Mouse (Mus musculus) lung, embryonic 15.5 days (tissue): ENCODE measurements at regions not wholly inside any gene's neighbourhood (a gene's known extent, or its start where the extent isn't known, plus 50 kb on each side); places are given as distances from the start of the nearest gene placed in this dataset.
A peak's percentile ranks its signal among the peaks of the same experiment; 100 is the strongest.

ENCODE experiments used
- ATAC-seq: fragments of 200-750 bp; cut with Nextera tagmentation; 2 replicates; pipeline ENCODE4 v1.8.0; 2017; ENCODE audit warnings: moderate number of reproducible peaks, borderline replicate concordance; ENCODE audit not compliant: low FRiP score, low TSS enrichment; ENCODE audit errors: extremely low read depth
- H3K27ac ChIP-seq: fragments of 300-500 bp; sonication (generic); 2 replicates; pipeline ENCODE4 v1.5.1; 2015; ENCODE audit warnings: moderate library complexity, mild to moderate bottlenecking, inconsistent platforms
- H3K27me3 ChIP-seq: fragments of 300-500 bp; sonication (generic); 2 replicates; pipeline ENCODE4 v1.6.1; 2015; ENCODE audit warnings: inconsistent platforms
- H3K36me3 ChIP-seq: fragments of 300-500 bp; sonication (generic); 2 replicates; pipeline ENCODE4 v1.6.1; 2015; ENCODE audit warnings: inconsistent platforms
- H3K4me1 ChIP-seq: fragments of 300-500 bp; sonication (generic); 2 replicates; pipeline ENCODE4 v1.6.1; 2015; ENCODE audit warnings: inconsistent platforms
- H3K4me2 ChIP-seq: fragments of 300-500 bp; sonication (generic); 2 replicates; pipeline ENCODE4 v1.6.1; 2015; ENCODE audit warnings: inconsistent platforms, mild to moderate bottlenecking, moderate library complexity
- H3K4me3 ChIP-seq: fragments of 300-500 bp; sonication (generic); 2 replicates; pipeline ENCODE4 v1.5.1; 2015; ENCODE audit warnings: mild to moderate bottlenecking, inconsistent platforms
- H3K9ac ChIP-seq: fragments of 300-500 bp; sonication (generic); 2 replicates; pipeline ENCODE4 v1.6.1; 2015; ENCODE audit warnings: inconsistent platforms
- H3K9me3 ChIP-seq: fragments of 300-500 bp; sonication (generic); 2 replicates; pipeline ENCODE4 v1.6.1; 2016; ENCODE audit warnings: inconsistent platforms
- WGBS: fragments of 180-500 bp; shearing (Covaris S2); methylation state at CpG from one replicate; pipeline ENCODE4 v1.1.7; 2015; 5-methylcytosine and 5-hydroxymethylcytosine counted together

GRCm38 (mm10) chr5:64433786-64434185 is 277.7 kb downstream of the Tbc1d1 start:
- H3K27me3 ChIP-seq: no peaks in the 10 kb centered on the region
- no peak for ATAC-seq
- WGBS: 89% methylated on average over 5 of the region's 5 CpGs

GRCm38 (mm10) chr5:64435491-64435890 is 279.4 kb downstream of the Tbc1d1 start:
- Histone ChIP-seq H3K9ac (no peak overlapping the region), H3K4me1 (peaks cover 15% of the 10 kb centered on the region), H3K27ac (no peak overlapping the region), H3K4me3 (no peak overlapping the region), H3K4me2 (no peak overlapping the region), H3K36me3 (no peaks in the 10 kb centered on the region), H3K9me3 (no peaks in the 10 kb centered on the region), H3K27me3 (no peaks in the 10 kb centered on the region)
- 35% methylated on average over 3 of the region's 3 CpGs for WGBS
- ATAC-seq: peak; percentile 76; the same call in 1 of the 2 replicates

More at GRCm38 (mm10) chr5:64433786-64434185, 277.7 kb downstream of the Tbc1d1 start:
- H3K4me1 ChIP-seq: peaks cover 14% of the 10 kb centered on the region
- H3K4me3 ChIP-seq: no peak overlapping the region
- no peak overlapping the region for H3K9ac ChIP-seq
- no peak overlapping the region for H3K4me2 ChIP-seq
- no peaks in the 10 kb centered on the region for H3K9me3 ChIP-seq
- H3K27ac ChIP-seq: no peak overlapping the region
- no peaks in the 10 kb centered on the region for H3K36me3 ChIP-seq

GRCm38 (mm10) chr5:64435958-64436357 is 279.9 kb downstream of the Tbc1d1 start:
- WGBS: 71% methylated on average over 2 of the region's 2 CpGs
- H3K27ac ChIP-seq: no peak overlapping the region
- H3K9me3 ChIP-seq: no peaks in the 10 kb centered on the region
- no peaks in the 10 kb centered on the region for H3K27me3 ChIP-seq
- peaks cover 15% of the 10 kb centered on the region for H3K4me1 ChIP-seq
- H3K36me3 ChIP-seq: no peaks in the 10 kb centered on the region
- ATAC-seq: no peak
- no peak overlapping the region for H3K9ac ChIP-seq
- no peak overlapping the region for H3K4me3 ChIP-seq
- H3K4me2 ChIP-seq: no peak overlapping the region

GRCm38 (mm10) chr5:64437720-64438119 is 281.6 kb downstream of the Tbc1d1 start:
- no peaks in the 10 kb centered on the region for H3K9me3 ChIP-seq
- H3K4me3 ChIP-seq: no peak overlapping the region
- H3K4me2 ChIP-seq: no peak overlapping the region
- peaks cover 15% of the 10 kb centered on the region for H3K4me1 ChIP-seq
- ATAC-seq: no peak
- H3K9ac ChIP-seq: no peak overlapping the region
- H3K27ac ChIP-seq: no peak overlapping the region
- no peaks in the 10 kb centered on the region for H3K36me3 ChIP-seq
- 44% methylated on average over 5 of the region's 5 CpGs for whole genome bisulfite sequencing
- no peaks in the 10 kb centered on the region for H3K27me3 ChIP-seq

- no peak overlapping the region for H3K4me3 ChIP-seq
- H3K27ac ChIP-seq: peak overlapping the region; percentile 7; the same call in 1 of the 2 replicates
- 59% methylated on average over 13 of the region's 13 CpGs for WGBS
- H3K4me2 ChIP-seq: no peak overlapping the region
- no peak for ATAC-seq
- no peaks in the 10 kb centered on the region for H3K9me3 ChIP-seq
- H3K4me1 ChIP-seq: peaks cover 15% of the 10 kb centered on the region
- no peaks in the 10 kb centered on the region for H3K27me3 ChIP-seq
- no peak overlapping the region for H3K9ac ChIP-seq
- H3K36me3 ChIP-seq: no peaks in the 10 kb centered on the region
Measured at GRCm38 (mm10) chr5:64438446-64439134, 282.5 kb downstream of the Tbc1d1 start.

- WGBS: 28% methylated on average over 4 of the region's 4 CpGs
- Histone ChIP-seq H3K36me3 (no peaks in the 10 kb centered on the region), H3K27me3 (no peaks in the 10 kb centered on the region), H3K4me2 (no peak overlapping the region), H3K9ac (no peak overlapping the region), H3K4me1 (peaks cover 5% of the 10 kb centered on the region; the same call in 1 of the 2 replicates), H3K4me3 (no peak overlapping the region), H3K27ac (no peak overlapping the region), H3K9me3 (no peaks in the 10 kb centered on the region)
- ATAC-seq: no peak
Measured at GRCm38 (mm10) chr5:64447847-64448246, 291.7 kb downstream of the Tbc1d1 start.

- no peak for ATAC-seq
- Histone ChIP-seq H3K27ac (no peak overlapping the region), H3K27me3 (no peaks in the 10 kb centered on the region), H3K4me1 (peaks cover 5% of the 10 kb centered on the region; the same call in 1 of the 2 replicates), H3K36me3 (no peaks in the 10 kb centered on the region), H3K9ac (no peak overlapping the region), H3K4me2 (no peak overlapping the region), H3K9me3 (no peaks in the 10 kb centered on the region), H3K4me3 (no peak overlapping the region)
- 6% methylated on average over 1 of the region's 1 CpGs for WGBS
Measured at GRCm38 (mm10) chr5:64452668-64453334, 296.7 kb downstream of the Tbc1d1 start.

- no peak for ATAC-seq
Measured at GRCm38 (mm10) chr5:64459807-64460206, 303.7 kb downstream of the Tbc1d1 start.

GRCm38 (mm10) chr5:64460891-64461290 is 304.8 kb downstream of the Tbc1d1 start:
- Histone ChIP-seq H3K36me3 (no peaks in the 10 kb centered on the region), H3K4me2 (no peak overlapping the region), H3K27me3 (no peaks in the 10 kb centered on the region), H3K27ac (no peak overlapping the region), H3K9ac (no peak overlapping the region), H3K4me1 (no peaks in the 10 kb centered on the region), H3K9me3 (no peaks in the 10 kb centered on the region), H3K4me3 (no peak overlapping the region)
- WGBS: 74% methylated on average over 1 of the region's 1 CpGs
- ATAC-seq: no peak

More at GRCm38 (mm10) chr5:64459807-64460206, 303.7 kb downstream of the Tbc1d1 start:
- Histone ChIP-seq H3K9me3 (no peaks in the 10 kb centered on the region), H3K4me1 (no peaks in the 10 kb centered on the region), H3K9ac (no peak overlapping the region), H3K36me3 (no peaks in the 10 kb centered on the region), H3K27me3 (no peaks in the 10 kb centered on the region), H3K4me2 (no peak overlapping the region), H3K4me3 (no peak overlapping the region), H3K27ac (no peak overlapping the region)
- WGBS: 87% methylated on average over 5 of the region's 5 CpGs

- H3K4me2 ChIP-seq: no peak overlapping the region
- no peaks in the 10 kb centered on the region for H3K36me3 ChIP-seq
- H3K27ac ChIP-seq: no peak overlapping the region
- H3K27me3 ChIP-seq: no peaks in the 10 kb centered on the region
- H3K4me3 ChIP-seq: no peak overlapping the region
- no peak for ATAC-seq
- no peaks in the 10 kb centered on the region for H3K9me3 ChIP-seq
- 83% methylated on average over 4 of the region's 4 CpGs for WGBS
- H3K4me1 ChIP-seq: no peaks in the 10 kb centered on the region
- H3K9ac ChIP-seq: no peak overlapping the region
Measured at GRCm38 (mm10) chr5:64461592-64461991, 305.5 kb downstream of the Tbc1d1 start.

- no peak for ATAC-seq
- no peak overlapping the region for H3K9ac ChIP-seq
- 53% methylated on average over 3 of the region's 3 CpGs for WGBS
- no peaks in the 10 kb centered on the region for H3K4me1 ChIP-seq
- no peak overlapping the region for H3K27ac ChIP-seq
- no peaks in the 10 kb centered on the region for H3K27me3 ChIP-seq
- H3K4me3 ChIP-seq: no peak overlapping the region
- H3K36me3 ChIP-seq: no peaks in the 10 kb centered on the region
- H3K4me2 ChIP-seq: no peak overlapping the region
- no peaks in the 10 kb centered on the region for H3K9me3 ChIP-seq
Measured at GRCm38 (mm10) chr5:64462411-64462810, 306.3 kb downstream of the Tbc1d1 start.

GRCm38 (mm10) chr5:64463570-64463969 is 307.5 kb downstream of the Tbc1d1 start:
- H3K9ac ChIP-seq: no peak overlapping the region
- 68% methylated on average over 5 of the region's 5 CpGs for WGBS
- H3K36me3 ChIP-seq: no peaks in the 10 kb centered on the region
- H3K9me3 ChIP-seq: no peaks in the 10 kb centered on the region
- no peaks in the 10 kb centered on the region for H3K27me3 ChIP-seq
- no peak overlapping the region for H3K27ac ChIP-seq
- H3K4me2 ChIP-seq: no peak overlapping the region
- H3K4me3 ChIP-seq: no peak overlapping the region
- ATAC-seq: no peak
- no peaks in the 10 kb centered on the region for H3K4me1 ChIP-seq
